Mouse (Mus musculus) thymus, adult 2 months (tissue): Measurements from ENCODE around the gene Ssu72. TPM values are rescaled to one million over a fixed set of nuclear protein-coding genes. Genes with fewer than 3 reads are reported as not detected.
A peak's percentile ranks its signal among the peaks of the same experiment; 100 is the strongest.

ENCODE experiments used
- DNase-seq: peaks from one replicate; pipeline ENCODE4 v3.0.0; 2021
- H3K27ac ChIP-seq: fragments of 200-500 bp; 2 replicates; pipeline ENCODE4 v1.5.1; 2012; ENCODE audit warnings: low read length, control low read depth; ENCODE audit not compliant: control insufficient read depth, insufficient read depth
- H3K27me3 ChIP-seq: fragments of 200-500 bp; 2 replicates; pipeline ENCODE4 v1.6.1; 2012; ENCODE audit warnings: mild to moderate bottlenecking, low read length, moderate library complexity, mixed read lengths; ENCODE audit not compliant: control insufficient read depth, insufficient read depth
- H3K36me3 ChIP-seq: fragments of 200-500 bp; 2 replicates; pipeline ENCODE4 v1.6.1; 2012; ENCODE audit warnings: mild to moderate bottlenecking, low read length, moderate library complexity; ENCODE audit not compliant: control insufficient read depth, insufficient read depth
- H3K4me1 ChIP-seq: fragments of 200-500 bp; replicated peaks from 2 replicates; pipeline ENCODE4 v1.6.1; 2012; ENCODE audit warnings: low read length; ENCODE audit not compliant: control insufficient read depth, insufficient read depth
- H3K4me3 ChIP-seq: fragments of 200-500 bp; 2 replicates; pipeline ENCODE4 v1.5.1; 2012; ENCODE audit warnings: mild to moderate bottlenecking, low read length, control low read depth, moderate library complexity; ENCODE audit not compliant: control insufficient read depth, insufficient read depth
- CTCF ChIP-seq: fragments of 200-500 bp; IDR thresholded peaks from 2 replicates; pipeline ENCODE4 v1.5.1; 2012; ENCODE audit warnings: mild to moderate bottlenecking, control low read depth, low read length, moderate library complexity, borderline replicate concordance; ENCODE audit not compliant: control insufficient read depth, poor library complexity, insufficient read depth; ENCODE audit errors: extremely low read depth
- POLR2A ChIP-seq: fragments of 200-500 bp; IDR thresholded peaks from 2 replicates; pipeline ENCODE4 v1.6.1; 2012; ENCODE audit warnings: mild to moderate bottlenecking, low read length, control low read depth, moderate library complexity; ENCODE audit not compliant: control insufficient read depth, poor library complexity, insufficient read depth; ENCODE audit errors: extremely low read depth
- WGBS: fragments of 180-500 bp; shearing (Covaris S2); methylation state at CpG from one replicate; pipeline ENCODE4 v1.1.7; 2018; 5-methylcytosine and 5-hydroxymethylcytosine counted together
- polyA plus RNA-seq: library from polyadenylated mRNA; depleted of rRNA; stranded (reverse); fragments of >200 nt; gene quantifications from 2 replicates; pipeline ENCODE4 v1.2.3, GENCODE M21; 2012

The Ssu72 gene
- polyA plus RNA-seq, 1 experiment, result 184 TPM

DNA sequence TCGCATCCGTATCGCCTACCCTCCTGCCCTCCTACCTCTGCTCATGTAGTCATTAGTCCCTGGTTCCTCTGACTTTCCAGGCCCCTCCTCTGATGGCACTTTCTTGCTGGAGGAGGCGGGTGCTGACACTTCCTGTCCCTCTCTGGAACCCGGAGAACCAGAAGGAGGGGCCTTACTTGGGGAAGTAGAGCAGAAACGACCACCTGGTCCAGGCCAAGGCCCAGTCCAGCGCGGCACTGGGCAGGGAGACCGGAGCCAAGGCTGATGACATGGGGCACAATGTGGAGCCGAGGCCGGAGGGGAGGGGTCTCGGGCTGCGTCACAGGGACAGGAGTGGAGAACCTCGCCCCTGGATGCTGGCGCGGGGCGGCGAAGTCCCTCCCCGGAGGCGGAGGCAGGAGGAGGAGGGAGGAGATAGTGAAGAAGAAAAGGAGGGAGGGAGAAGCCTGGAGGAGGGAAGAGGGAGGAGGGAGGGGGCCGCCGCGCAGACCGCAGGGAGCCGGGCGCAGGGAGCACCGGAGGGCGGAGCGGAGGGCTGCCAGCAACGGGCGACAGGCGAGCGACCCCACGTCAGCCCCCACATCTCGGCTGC is 29.8 kb downstream of the Ssu72 start, which contains the start of gene Tmem240:
Tmem240 (plus strand) TSS at position 451 of the 592 bp plus-strand sequence.
- Histone ChIP-seq H3K27ac (peak within 1 kb of the TSS; percentile 39), H3K27me3 (no peaks in the 10 kb centered on the region), H3K36me3 (no peaks in the 10 kb centered on the region), H3K4me1 (peaks cover 14% of the 10 kb centered on the region), H3K4me3 (peak within 1 kb of the TSS; percentile 89)
- WGBS, result under 1% methylated on average over 35 of the region's 35 CpGs
- TF ChIP-seq POLR2A, result peak; percentile 65
- TF ChIP-seq CTCF, result no peak; the same call in none of the 2 replicates
- DNase-seq, result peak; percentile 86

- peaks cover 14% of the 10 kb centered on the region for H3K4me1 ChIP-seq
- WGBS, result under 1% methylated on average over 74 of the region's 79 CpGs
- no peak overlapping the region for H3K27ac ChIP-seq
- TF ChIP-seq POLR2A (0 out of 2 replicates have a peak, but pooled peaks have one; percentile 2), CTCF (no peak)
- no peaks in the 10 kb centered on the region for H3K27me3 ChIP-seq
- H3K4me3 ChIP-seq, result peak overlapping the region; percentile 89
- H3K36me3 ChIP-seq, result no peaks in the 10 kb centered on the region
- DNase-seq, result peak; percentile 54
Measured at GRCm38 (mm10) chr4:155734951-155735702, 30.5 kb downstream of the Ssu72 start.

GRCm38 (mm10) chr4:155735788-155736187 is 31.2 kb downstream of the Ssu72 start:
- H3K27me3 ChIP-seq, result no peaks in the 10 kb centered on the region
- 64% methylated on average over 5 of the region's 5 CpGs for WGBS
- peak overlapping the region; percentile 89 for H3K4me3 ChIP-seq
- no peak overlapping the region for H3K27ac ChIP-seq
- H3K4me1 ChIP-seq, result peaks cover 14% of the 10 kb centered on the region
- H3K36me3 ChIP-seq, result no peaks in the 10 kb centered on the region
- TF ChIP-seq CTCF (no peak), POLR2A (no peak)
- no peak for DNase-seq

GRCm38 (mm10) chr4:155736421-155736820 is 31.8 kb downstream of the Ssu72 start:
- Histone ChIP-seq H3K27me3 (no peaks in the 10 kb centered on the region), H3K36me3 (no peaks in the 10 kb centered on the region), H3K4me1 (peaks cover 14% of the 10 kb centered on the region), H3K4me3 (no peak overlapping the region), H3K27ac (no peak overlapping the region)
- 97% methylated on average over 5 of the region's 5 CpGs for WGBS
- DNase-seq, result no peak
- TF ChIP-seq CTCF (no peak), POLR2A (no peak)

GRCm38 (mm10) chr4:155738262-155738661 is 33.7 kb downstream of the Ssu72 start:
- Histone ChIP-seq H3K36me3 (no peaks in the 10 kb centered on the region), H3K27ac (no peak overlapping the region), H3K4me1 (peaks cover 14% of the 10 kb centered on the region), H3K27me3 (no peaks in the 10 kb centered on the region), H3K4me3 (no peak overlapping the region)
- no peak for DNase-seq
- TF ChIP-seq POLR2A (no peak), CTCF (no peak)
- WGBS, result 81% methylated on average over 8 of the region's 8 CpGs

- no peak for DNase-seq
- Histone ChIP-seq H3K27me3 (no peaks in the 10 kb centered on the region), H3K36me3 (no peaks in the 10 kb centered on the region), H3K4me3 (no peak overlapping the region), H3K27ac (no peak overlapping the region), H3K4me1 (peaks cover 9% of the 10 kb centered on the region)
- WGBS, result 95% methylated on average over 6 of the region's 6 CpGs
- TF ChIP-seq CTCF (no peak), POLR2A (no peak)
Measured at GRCm38 (mm10) chr4:155739152-155739551, 34.6 kb downstream of the Ssu72 start.
